Mouse (Mus musculus): ENCODE results near the gene Ap3m1. TPM values are rescaled to one million over a fixed set of nuclear protein-coding genes. Genes with fewer than 3 reads are reported as not detected.
"Not testable (repeated sequence)": the region's sequence is repeated elsewhere in the genome, so short reads cannot be mapped to it uniquely, and the experiment has no call there.

The Ap3m1 gene
- 59.6 and 64.6 TPM in 2 replicates for polyA plus RNA-seq (2015; fragmentation: Nextera tagmentation; extraction: Ambion mirVana)

- H3K9me3 ChIP-seq, result peaks cover 5% of the 10 kb centered on the region; the same call in 1 of the 2 replicates
- no peaks in the 10 kb centered on the region for H3K27me3 ChIP-seq (replicated peaks)
- H3K36me3 ChIP-seq, result peaks cover 11% of the 10 kb centered on the region
- peaks cover 35% of the 10 kb centered on the region for H3K4me1 ChIP-seq
- peak; percentile 96 for ATAC-seq (ENCODE audit: extremely low read depth, insufficient number of reproducible peaks, low FRiP score, low TSS enrichment)
- H3K27ac ChIP-seq (replicated peaks), result peak within 1 kb of the TSS; percentile 94
- peak within 1 kb of the TSS; percentile 96 for H3K4me3 ChIP-seq
- under 1% methylated on average over 48 of the region's 48 CpGs for WGBS
- H3K4me2 ChIP-seq, result peak within 1 kb of the TSS; percentile 89
- peak within 1 kb of the TSS; percentile 92 for H3K9ac ChIP-seq
These were observed at the start of gene Ap3m1, which contains the start of gene Adk for GRCm38 (mm10) chr14:21052112-21052780. Gene Ap3m1 (minus strand): TSS chr14:21052508. Gene Adk (plus strand): TSS chr14:21052574.

DNA sequence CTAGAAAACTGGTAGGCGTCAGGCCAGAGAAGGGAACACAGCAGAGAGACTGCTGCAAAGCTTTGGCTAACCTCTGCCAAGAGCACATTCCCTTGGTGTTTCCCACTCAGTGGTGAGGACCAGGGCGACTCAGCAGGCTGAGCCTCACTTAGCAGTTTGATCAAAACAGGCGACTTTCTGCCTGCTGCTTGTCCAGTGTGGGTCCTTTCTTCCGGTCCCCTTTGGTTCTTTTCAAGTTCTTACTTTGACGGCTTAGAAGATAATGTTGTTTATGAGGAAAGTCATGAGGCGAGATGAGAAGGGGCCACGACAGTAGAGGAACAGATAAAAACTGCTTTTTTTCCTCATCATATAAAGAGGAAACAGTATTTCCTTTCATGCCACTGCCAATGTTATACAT is 49.3 kb upstream of the Ap3m1 start:
- no peak for ATAC-seq (ENCODE audit: extremely low read depth, insufficient number of reproducible peaks, low FRiP score, low TSS enrichment)

DNA sequence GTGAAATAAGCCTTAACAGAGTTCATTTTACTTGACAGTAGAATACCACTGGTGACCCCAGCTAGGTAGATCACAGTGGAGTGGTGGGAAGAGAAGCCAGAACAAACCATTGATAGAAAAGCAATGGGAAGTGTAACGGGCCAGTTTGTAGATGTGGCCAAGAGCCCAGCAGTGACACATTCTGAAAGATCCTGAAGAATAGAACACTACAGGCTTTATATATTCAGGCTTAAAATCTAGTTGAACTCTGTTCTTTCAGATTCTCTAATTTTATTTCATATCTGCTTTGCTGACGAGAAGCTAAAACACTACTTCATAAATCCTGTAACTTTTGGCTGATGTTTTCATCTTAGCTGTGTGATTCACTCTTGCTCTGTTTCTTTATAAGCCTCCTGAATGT is 48.6 kb upstream of the Ap3m1 start:
- H3K4me2 ChIP-seq, result peak overlapping the region; percentile 16; the same call in 1 of the 2 replicates
- H3K9me3 ChIP-seq, result no peaks in the 10 kb centered on the region
- peak overlapping the region; percentile 66 for H3K27ac ChIP-seq (replicated peaks)
- H3K27me3 ChIP-seq (replicated peaks), result no peaks in the 10 kb centered on the region
- WGBS, result 65% methylated on average over 2 of the region's 2 CpGs
- no peak overlapping the region for H3K4me3 ChIP-seq
- no peak overlapping the region for H3K9ac ChIP-seq
- peaks cover 47% of the 10 kb centered on the region for H3K4me1 ChIP-seq
- ATAC-seq (ENCODE audit: extremely low read depth, insufficient number of reproducible peaks, low FRiP score, low TSS enrichment), result no peak
- peaks cover 5% of the 10 kb centered on the region; the same call in 1 of the 2 replicates for H3K36me3 ChIP-seq

More for the DNA sequence above, 49.3 kb upstream of the Ap3m1 start:
- H3K4me2 ChIP-seq, result peak overlapping the region; percentile 16
- no peaks in the 10 kb centered on the region for H3K27me3 ChIP-seq (replicated peaks)
- H3K36me3 ChIP-seq, result peaks cover 6% of the 10 kb centered on the region
- WGBS, result 27% methylated on average over 7 of the region's 7 CpGs
- H3K4me1 ChIP-seq, result peaks cover 43% of the 10 kb centered on the region
- H3K4me3 ChIP-seq, result no peak overlapping the region
- H3K27ac ChIP-seq (replicated peaks), result peak overlapping the region; percentile 66
- H3K9me3 ChIP-seq, result no peaks in the 10 kb centered on the region
- H3K9ac ChIP-seq, result no peak overlapping the region

DNA sequence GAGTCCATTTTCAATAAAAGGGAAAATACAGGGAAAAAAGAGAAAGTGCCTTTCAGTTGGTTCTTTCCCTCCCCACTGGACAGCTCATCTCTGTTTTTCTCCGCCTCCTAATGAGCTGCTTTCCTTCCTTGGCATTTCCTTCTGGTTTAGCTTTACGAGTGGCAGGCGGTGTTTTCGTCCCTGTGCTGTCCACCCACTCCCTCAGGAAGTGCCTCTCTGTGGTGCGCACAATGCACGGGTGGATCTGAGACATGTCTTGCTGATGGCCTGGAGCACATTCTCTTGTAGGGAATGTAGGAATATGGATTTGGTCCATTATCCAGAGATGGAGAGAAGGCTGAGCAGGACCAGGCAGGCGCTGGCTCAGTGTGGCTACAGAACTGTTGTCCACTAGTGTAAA is 47.1 kb upstream of the Ap3m1 start:
- Histone ChIP-seq H3K27ac (replicated peaks) (no peak overlapping the region), H3K4me2 (no peak overlapping the region), H3K4me1 (peaks cover 56% of the 10 kb centered on the region), H3K4me3 (no peak overlapping the region), H3K36me3 (0 out of 2 replicates have a peak, but pooled peaks cover 3% of the 10 kb centered on the region), H3K9ac (no peak overlapping the region), H3K27me3 (replicated peaks) (no peaks in the 10 kb centered on the region), H3K9me3 (no peaks in the 10 kb centered on the region)
- ATAC-seq (ENCODE audit: extremely low read depth, insufficient number of reproducible peaks, low FRiP score, low TSS enrichment), result no peak
- 55% methylated on average over 7 of the region's 7 CpGs for WGBS

GRCm38 (mm10) chr14:21096689-21097088 is 44.4 kb upstream of the Ap3m1 start:
- no peak overlapping the region for H3K27ac ChIP-seq (replicated peaks)
- H3K36me3 ChIP-seq, result peaks cover 15% of the 10 kb centered on the region
- H3K9ac ChIP-seq, result no peak overlapping the region
- ATAC-seq (ENCODE audit: extremely low read depth, insufficient number of reproducible peaks, low FRiP score, low TSS enrichment), result no peak
- no peaks in the 10 kb centered on the region for H3K27me3 ChIP-seq (replicated peaks)
- H3K4me2 ChIP-seq, result no peak overlapping the region
- H3K4me3 ChIP-seq, result no peak overlapping the region
- no peaks in the 10 kb centered on the region for H3K9me3 ChIP-seq
- H3K4me1 ChIP-seq, result peaks cover 46% of the 10 kb centered on the region
- 61% methylated on average over 4 of the region's 4 CpGs for WGBS

- Histone ChIP-seq H3K9ac (no peak overlapping the region), H3K4me3 (no peak overlapping the region), H3K4me1 (peaks cover 42% of the 10 kb centered on the region), H3K27ac (replicated peaks) (no peak overlapping the region), H3K9me3 (no peaks in the 10 kb centered on the region), H3K36me3 (peaks cover 15% of the 10 kb centered on the region), H3K27me3 (replicated peaks) (no peaks in the 10 kb centered on the region), H3K4me2 (no peak overlapping the region)
- no peak for ATAC-seq (ENCODE audit: extremely low read depth, insufficient number of reproducible peaks, low FRiP score, low TSS enrichment)
These were observed 44.0 kb upstream of the Ap3m1 start for GRCm38 (mm10) chr14:21096279-21096678.

- not testable (repeated sequence) for ATAC-seq (ENCODE audit: extremely low read depth, insufficient number of reproducible peaks, low FRiP score, low TSS enrichment); H3K9me3 ChIP-seq; H3K4me3 ChIP-seq; H3K4me2 ChIP-seq; H3K27me3 ChIP-seq (replicated peaks); H3K9ac ChIP-seq
- peak overlapping the region; percentile 28; the same call in 1 of the 2 replicates for H3K27ac ChIP-seq (replicated peaks)
- peaks cover 35% of the 10 kb centered on the region for H3K4me1 ChIP-seq
- H3K36me3 ChIP-seq, result peaks cover 15% of the 10 kb centered on the region
These were observed 41.9 kb upstream of the Ap3m1 start for GRCm38 (mm10) chr14:21094161-21094560.

DNA sequence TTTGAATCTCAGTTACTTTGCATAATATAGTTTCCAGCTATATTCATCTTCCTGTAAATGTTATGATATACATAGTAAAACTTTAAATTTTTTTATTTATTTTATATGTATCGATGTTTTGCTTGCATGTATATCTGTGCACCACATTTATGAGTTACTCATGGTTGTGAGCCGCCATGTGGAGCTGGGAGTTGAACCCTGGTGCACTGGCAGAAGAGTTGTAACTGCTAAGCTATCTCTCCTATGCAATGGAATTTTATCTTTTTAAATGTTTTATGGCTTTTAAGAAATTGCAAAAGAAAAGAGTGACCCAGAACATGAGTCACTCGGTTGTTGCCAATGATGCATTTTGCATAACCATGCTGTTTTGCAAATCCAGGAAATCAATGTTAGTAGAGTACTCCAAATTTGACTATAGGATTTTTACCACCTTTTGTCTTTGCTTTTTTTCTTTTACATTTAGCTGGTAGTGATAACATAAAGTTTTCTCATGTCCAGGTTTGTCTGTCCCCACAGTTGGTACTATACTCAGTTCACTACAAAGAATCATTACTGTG is 38.7 kb upstream of the Ap3m1 start:
- peaks cover 51% of the 10 kb centered on the region for H3K4me1 ChIP-seq
- H3K9me3 ChIP-seq, result no peaks in the 10 kb centered on the region
- ATAC-seq (ENCODE audit: extremely low read depth, insufficient number of reproducible peaks, low FRiP score, low TSS enrichment), result no peak
- no peak overlapping the region for H3K27ac ChIP-seq (replicated peaks)
- WGBS, result 89% methylated on average over 3 of the region's 3 CpGs
- no peak overlapping the region for H3K4me3 ChIP-seq
- no peak overlapping the region for H3K9ac ChIP-seq
- H3K27me3 ChIP-seq (replicated peaks), result no peaks in the 10 kb centered on the region
- H3K36me3 ChIP-seq, result peaks cover 15% of the 10 kb centered on the region
- H3K4me2 ChIP-seq, result no peak overlapping the region

DNA sequence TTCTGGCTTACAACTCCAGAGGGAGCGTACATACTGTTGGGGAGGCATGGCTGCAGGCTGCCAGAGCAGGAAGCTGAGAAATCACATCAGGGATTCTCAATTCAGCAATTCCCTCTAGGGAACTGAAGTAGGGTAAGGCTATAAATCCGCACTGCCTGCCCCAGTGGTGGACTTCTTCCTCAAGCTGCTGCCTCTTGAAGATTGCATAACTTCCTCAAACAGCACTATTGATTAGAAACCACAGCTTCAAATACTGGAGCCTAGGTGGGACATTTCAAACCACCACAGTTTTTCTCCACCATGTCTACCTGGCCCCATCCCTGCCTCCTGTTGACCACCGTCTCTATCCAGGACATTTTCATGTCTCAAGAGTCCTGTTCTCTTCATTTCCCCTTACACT is 38.1 kb upstream of the Ap3m1 start:
- H3K27ac ChIP-seq (replicated peaks), result no peak overlapping the region
- H3K4me1 ChIP-seq, result peaks cover 57% of the 10 kb centered on the region
- H3K9ac ChIP-seq, result no peak overlapping the region
- H3K36me3 ChIP-seq, result peaks cover 15% of the 10 kb centered on the region
- WGBS, result 69% methylated on average over 3 of the region's 3 CpGs
- H3K9me3 ChIP-seq, result no peaks in the 10 kb centered on the region
- no peak overlapping the region for H3K4me3 ChIP-seq
- no peaks in the 10 kb centered on the region for H3K27me3 ChIP-seq (replicated peaks)
- ATAC-seq (ENCODE audit: extremely low read depth, insufficient number of reproducible peaks, low FRiP score, low TSS enrichment), result no peak
- no peak overlapping the region for H3K4me2 ChIP-seq

GRCm38 (mm10) chr14:21088731-21089130 is 36.4 kb upstream of the Ap3m1 start:
- Histone ChIP-seq H3K9me3 (no peaks in the 10 kb centered on the region), H3K36me3 (peaks cover 15% of the 10 kb centered on the region), H3K27me3 (replicated peaks) (no peaks in the 10 kb centered on the region), H3K27ac (replicated peaks) (peak overlapping the region; percentile 89), H3K4me2 (0 out of 2 replicates have a peak overlapping the region, but pooled peaks have one; percentile 6), H3K9ac (no peak overlapping the region), H3K4me3 (no peak overlapping the region), H3K4me1 (peaks cover 53% of the 10 kb centered on the region)
- WGBS, result 37% methylated on average over 3 of the region's 3 CpGs
- ATAC-seq (ENCODE audit: extremely low read depth, insufficient number of reproducible peaks, low FRiP score, low TSS enrichment), result no peak

DNA sequence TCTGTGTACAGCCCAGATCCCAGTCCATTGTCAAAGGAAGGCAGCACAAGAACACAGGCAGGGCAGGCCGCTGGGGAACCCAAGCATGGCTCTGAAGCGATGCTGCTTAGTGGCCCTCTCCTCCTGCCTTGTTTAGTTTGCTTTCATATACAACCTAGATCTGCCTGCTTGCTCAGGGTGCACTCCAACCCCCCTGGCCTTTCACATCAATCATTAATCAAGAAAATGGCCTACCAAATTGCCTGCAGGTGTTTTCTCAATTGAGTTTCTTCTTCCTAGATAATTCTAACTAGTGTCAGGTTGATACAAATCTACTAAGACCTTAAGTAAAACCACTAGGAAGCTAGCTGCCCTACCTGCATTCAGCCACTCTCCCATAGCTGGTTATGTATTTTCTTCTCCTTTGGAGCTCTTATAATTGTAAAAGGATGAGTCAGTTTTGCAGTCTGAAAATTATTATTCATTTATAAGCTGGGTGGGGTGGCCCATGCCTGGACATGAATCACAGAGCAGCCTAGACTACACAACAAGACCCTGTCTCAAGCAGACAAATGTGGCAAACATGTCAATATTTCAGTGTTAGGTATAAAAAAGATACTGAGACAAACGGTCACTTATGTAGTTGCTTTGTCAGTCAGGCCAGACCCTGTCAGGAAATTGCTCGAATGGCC is 35.2 kb upstream of the Ap3m1 start:
- Histone ChIP-seq H3K27me3 (replicated peaks) (no peaks in the 10 kb centered on the region), H3K4me1 (peaks cover 65% of the 10 kb centered on the region), H3K9ac (peak overlapping the region; percentile 61), H3K4me3 (no peak overlapping the region), H3K27ac (replicated peaks) (peak overlapping the region; percentile 89), H3K4me2 (peak overlapping the region; percentile 48), H3K9me3 (no peaks in the 10 kb centered on the region), H3K36me3 (peaks cover 6% of the 10 kb centered on the region)
- no peak for ATAC-seq (ENCODE audit: extremely low read depth, insufficient number of reproducible peaks, low FRiP score, low TSS enrichment)
- WGBS, result 54% methylated on average over 4 of the region's 4 CpGs

Data from heart, embryonic 13.5 days (tissue).